Mouse (Mus musculus) left cerebral cortex, adult 9 months (tissue): ENCODE data around the gene 4930522H14Rik.

Experiments used
- DNase-seq, 2 experiments: peaks; one replicate each; pipeline ENCODE4 v3.0.0; 2022; ENCODE audit warnings: low spot score in 2 of 2

Gene 4930522H14Rik

GRCm38 (mm10) chr4:109531111-109531510 lies at the start of gene 4930522H14Rik:
Gene 4930522H14Rik, minus strand, starts transcription at chr4:109531297.
- DNase-seq: no peak

- no peak for DNase-seq
These were observed 47.3 kb upstream of the 4930522H14Rik start for GRCm38 (mm10) chr4:109578356-109578755.

GRCm38 (mm10) chr4:109576933-109577332 lies 45.8 kb upstream of the 4930522H14Rik start:
- DNase-seq: no peak

- DNase-seq: no peak
These were observed 43.7 kb upstream of the 4930522H14Rik start for GRCm38 (mm10) chr4:109574845-109575244.

- DNase-seq: no peak
These were observed 43.2 kb upstream of the 4930522H14Rik start for GRCm38 (mm10) chr4:109574331-109574730.

GRCm38 (mm10) chr4:109572632-109573031 lies 41.5 kb upstream of the 4930522H14Rik start:
- no peak for DNase-seq

GRCm38 (mm10) chr4:109569421-109569820 lies 38.3 kb upstream of the 4930522H14Rik start:
- DNase-seq: no peak

GRCm38 (mm10) chr4:109568959-109569358 lies 37.9 kb upstream of the 4930522H14Rik start:
- DNase-seq: no peak

GRCm38 (mm10) chr4:109564711-109565110 lies 33.6 kb upstream of the 4930522H14Rik start:
- no peak for DNase-seq

GRCm38 (mm10) chr4:109550338-109551150 lies 19.4 kb upstream of the 4930522H14Rik start:
- DNase-seq: no peak

- DNase-seq: no peak
These were observed 16.2 kb upstream of the 4930522H14Rik start for GRCm38 (mm10) chr4:109547306-109547705.

GRCm38 (mm10) chr4:109546538-109546937 lies 15.4 kb upstream of the 4930522H14Rik start:
- DNase-seq: no peak

GRCm38 (mm10) chr4:109530245-109530816 lies 766 bp downstream of the 4930522H14Rik start:
- no peak for DNase-seq

GRCm38 (mm10) chr4:109504885-109505284 lies 26.2 kb downstream of the 4930522H14Rik start:
- DNase-seq: peak; percentile 9 to 66

GRCm38 (mm10) chr4:109498476-109498875 lies 32.6 kb downstream of the 4930522H14Rik start:
- DNase-seq: no peak

- DNase-seq: no peak
These were observed 37.5 kb downstream of the 4930522H14Rik start for GRCm38 (mm10) chr4:109493581-109493980.

GRCm38 (mm10) chr4:109488812-109489211 lies 42.3 kb downstream of the 4930522H14Rik start:
- DNase-seq: no peak

GRCm38 (mm10) chr4:109484621-109485020 lies 46.5 kb downstream of the 4930522H14Rik start, which contains the start of gene Rnf11:
Gene Rnf11, minus strand, starts transcription at chr4:109484728.
- no peak for DNase-seq

GRCm38 (mm10) chr4:109482701-109483100 lies 48.4 kb downstream of the 4930522H14Rik start:
- DNase-seq: no peak

GRCm38 (mm10) chr4:109481424-109481823 lies 49.7 kb downstream of the 4930522H14Rik start:
- DNase-seq: no peak

- no peak for DNase-seq
These were observed 53.6 kb downstream of the 4930522H14Rik start for GRCm38 (mm10) chr4:109477454-109477853.

- DNase-seq: peak; percentile 71 to 87
These were observed 54.5 kb downstream of the 4930522H14Rik start for GRCm38 (mm10) chr4:109476554-109477014.
